Mouse (Mus musculus): ENCODE data around the gene Zdhhc13. TPM values are rescaled to one million over a fixed set of nuclear protein-coding genes. Genes with fewer than 3 reads are reported as not detected.
A peak's percentile ranks its signal among the peaks of the same experiment; 100 is the strongest.

The Zdhhc13 gene
- total RNA-seq, 2 experiments from 2014 or later = 11.2 to 13.8 TPM

GRCm38 (mm10) chr7:48842353-48842752 is 53.5 kb downstream of the Zdhhc13 start:
- peak; percentile 66 to 73 for DNase-seq

GRCm38 (mm10) chr7:48843541-48843940 is 54.7 kb downstream of the Zdhhc13 start:
- DNase-seq = no peak

GRCm38 (mm10) chr7:48845213-48845973 is 56.6 kb downstream of the Zdhhc13 start:
- peak in 1 of 2 experiments; percentile 26 for DNase-seq

- DNase-seq = peak; percentile 53 to 65
These were observed 58.0 kb downstream of the Zdhhc13 start for GRCm38 (mm10) chr7:48846755-48847154.

GRCm38 (mm10) chr7:48847820-48848650 is 59.2 kb downstream of the Zdhhc13 start, which contains the start of gene Csrp3:
Gene Csrp3, minus strand, starts transcription at chr7:48848033.
- peak; percentile 76 to 84 for DNase-seq

GRCm38 (mm10) chr7:48851529-48852104 is 62.8 kb downstream of the Zdhhc13 start:
- DNase-seq = no peak

GRCm38 (mm10) chr7:48853496-48853895 is 64.7 kb downstream of the Zdhhc13 start:
- DNase-seq = peak in 1 of 2 experiments; percentile 68

- DNase-seq = no peak
These were observed 66.7 kb downstream of the Zdhhc13 start for GRCm38 (mm10) chr7:48855461-48855860.

- no peak for DNase-seq
These were observed 69.5 kb downstream of the Zdhhc13 start for GRCm38 (mm10) chr7:48858257-48858656.

- DNase-seq = no peak
These were observed 70.6 kb downstream of the Zdhhc13 start for GRCm38 (mm10) chr7:48859362-48859761.

GRCm38 (mm10) chr7:48860948-48861347 is 72.1 kb downstream of the Zdhhc13 start:
- DNase-seq = no peak

- no peak for DNase-seq
These were observed 73.0 kb downstream of the Zdhhc13 start for GRCm38 (mm10) chr7:48861796-48862195.

GRCm38 (mm10) chr7:48864199-48864598 is 75.4 kb downstream of the Zdhhc13 start:
- DNase-seq = no peak

GRCm38 (mm10) chr7:48864671-48865458 is 76.1 kb downstream of the Zdhhc13 start:
- no peak for DNase-seq

GRCm38 (mm10) chr7:48867576-48867975 is 78.8 kb downstream of the Zdhhc13 start:
- DNase-seq = peak; percentile 46 to 59

- DNase-seq = no peak
These were observed 81.3 kb downstream of the Zdhhc13 start for GRCm38 (mm10) chr7:48870144-48870543.

GRCm38 (mm10) chr7:48870579-48871180 is 81.9 kb downstream of the Zdhhc13 start:
- no peak for DNase-seq

- DNase-seq = no peak
These were observed 82.5 kb downstream of the Zdhhc13 start for GRCm38 (mm10) chr7:48871292-48871691.

GRCm38 (mm10) chr7:48875096-48875495 is 86.3 kb downstream of the Zdhhc13 start:
- DNase-seq = no peak

GRCm38 (mm10) chr7:48876526-48876925 is 87.7 kb downstream of the Zdhhc13 start:
- DNase-seq = peak; percentile 54 to 82
